Mouse (Mus musculus) hindbrain, embryonic 15.5 days (tissue): ENCODE data around the gene Naa16. TPM values are rescaled to one million over a fixed set of nuclear protein-coding genes. Genes with fewer than 3 reads are reported as not detected.

Source experiments
- ATAC-seq: fragments of 200-750 bp; cut with Nextera tagmentation; 2 replicates; pipeline ENCODE4 v1.8.0; 2017; ENCODE audit warnings: low read depth, moderate number of reproducible peaks, moderate TSS enrichment; ENCODE audit not compliant: low FRiP score
- H3K27ac ChIP-seq: fragments of 300-500 bp; sonication (generic); replicated peaks from 2 replicates; pipeline ENCODE4 v1.5.1; 2015; ENCODE audit warnings: mild to moderate bottlenecking, inconsistent platforms
- H3K27me3 ChIP-seq: fragments of 300-500 bp; sonication (generic); 2 replicates; pipeline ENCODE4 v1.6.1; 2015; ENCODE audit warnings: control low read depth, inconsistent platforms
- H3K36me3 ChIP-seq: fragments of 300-500 bp; sonication (generic); 2 replicates; pipeline ENCODE4 v1.6.1; 2015; ENCODE audit warnings: control low read depth, inconsistent platforms
- H3K4me1 ChIP-seq: fragments of 300-500 bp; sonication (generic); replicated peaks from 2 replicates; pipeline ENCODE4 v1.6.1; 2015; ENCODE audit warnings: control low read depth, inconsistent platforms
- H3K4me2 ChIP-seq: fragments of 300-500 bp; sonication (generic); 2 replicates; pipeline ENCODE4 v1.6.1; 2015; ENCODE audit warnings: moderate library complexity, mild to moderate bottlenecking, inconsistent platforms
- H3K4me3 ChIP-seq: fragments of 300-500 bp; sonication (generic); 2 replicates; pipeline ENCODE4 v1.5.1; 2015; ENCODE audit warnings: mild to moderate bottlenecking, inconsistent platforms
- H3K9ac ChIP-seq: fragments of 300-500 bp; sonication (generic); 2 replicates; pipeline ENCODE4 v1.6.1; 2015; ENCODE audit warnings: inconsistent platforms
- H3K9me3 ChIP-seq: fragments of 300-500 bp; sonication (generic); 2 replicates; pipeline ENCODE4 v1.6.1; 2016; ENCODE audit warnings: control low read depth, inconsistent platforms
- WGBS: fragments of 180-500 bp; shearing (Covaris S2); methylation state at CpG from one replicate; pipeline ENCODE4 v1.1.7; 2015; 5-methylcytosine and 5-hydroxymethylcytosine counted together
- polyA plus RNA-seq: library from polyadenylated mRNA; unstranded; fragments of >200 nt; fragmentation: Nextera tagmentation; extraction: Ambion mirVana; gene quantifications from 2 replicates; pipeline ENCODE4 v1.2.1, GENCODE M21; 2015

The Naa16 gene
- polyA plus RNA-seq, 1 experiment from 2014 or later: 21.4 TPM

- H3K27ac ChIP-seq: no peak overlapping the region
- H3K4me3 ChIP-seq: no peak overlapping the region
- ATAC-seq: no peak
- H3K9ac ChIP-seq: no peak overlapping the region
- peaks cover 10% of the 10 kb centered on the region for H3K4me1 ChIP-seq
- no peaks in the 10 kb centered on the region for H3K9me3 ChIP-seq
- no peaks in the 10 kb centered on the region for H3K36me3 ChIP-seq
- H3K4me2 ChIP-seq: no peak overlapping the region
- H3K27me3 ChIP-seq: no peaks in the 10 kb centered on the region
These were observed 4.0 kb upstream of the Naa16 start for GRCm38 (mm10) chr14:79394564-79394963.

GRCm38 (mm10) chr14:79393289-79393688 is 2.7 kb upstream of the Naa16 start:
- WGBS: 74% methylated on average over 1 of the region's 1 CpGs
- no peaks in the 10 kb centered on the region for H3K9me3 ChIP-seq
- no peak for ATAC-seq
- H3K4me2 ChIP-seq: no peak overlapping the region
- no peak overlapping the region for H3K27ac ChIP-seq
- no peaks in the 10 kb centered on the region for H3K36me3 ChIP-seq
- no peaks in the 10 kb centered on the region for H3K27me3 ChIP-seq
- H3K9ac ChIP-seq: no peak overlapping the region
- no peak overlapping the region for H3K4me3 ChIP-seq
- H3K4me1 ChIP-seq: peaks cover 17% of the 10 kb centered on the region

- ATAC-seq: peak; percentile 1; the same call in 1 of the 2 replicates
- 2% methylated on average over 16 of the region's 16 CpGs for WGBS
- H3K4me1 ChIP-seq: peaks cover 14% of the 10 kb centered on the region
These were observed 927 bp downstream of the Naa16 start for GRCm38 (mm10) chr14:79389438-79390264.

GRCm38 (mm10) chr14:79388304-79388703 is 2.3 kb downstream of the Naa16 start:
- peaks cover 14% of the 10 kb centered on the region for H3K4me1 ChIP-seq

More at GRCm38 (mm10) chr14:79389438-79390264, 927 bp downstream of the Naa16 start:
- H3K9ac ChIP-seq: peak overlapping the region; percentile 74
- peak overlapping the region; percentile 80 for H3K4me3 ChIP-seq
- H3K27ac ChIP-seq: peak overlapping the region; percentile 94
- no peaks in the 10 kb centered on the region for H3K36me3 ChIP-seq
- no peaks in the 10 kb centered on the region for H3K9me3 ChIP-seq
- H3K27me3 ChIP-seq: no peaks in the 10 kb centered on the region
- H3K4me2 ChIP-seq: peak overlapping the region; percentile 84

GRCm38 (mm10) chr14:79383120-79383519 is 7.5 kb downstream of the Naa16 start:
- H3K4me3 ChIP-seq: no peak overlapping the region
- H3K36me3 ChIP-seq: 0 out of 2 replicates have a peak, but pooled peaks cover 9% of the 10 kb centered on the region
- H3K9me3 ChIP-seq: no peaks in the 10 kb centered on the region
- H3K9ac ChIP-seq: no peak overlapping the region
- H3K27me3 ChIP-seq: no peaks in the 10 kb centered on the region
- 91% methylated on average over 7 of the region's 7 CpGs for WGBS
- no peaks in the 10 kb centered on the region for H3K4me1 ChIP-seq
- no peak overlapping the region for H3K27ac ChIP-seq
- no peak overlapping the region for H3K4me2 ChIP-seq
- ATAC-seq: no peak

More at GRCm38 (mm10) chr14:79388304-79388703, 2.3 kb downstream of the Naa16 start:
- ATAC-seq: no peak
- no peak overlapping the region for H3K27ac ChIP-seq
- H3K36me3 ChIP-seq: 0 out of 2 replicates have a peak, but pooled peaks cover under 1% of the 10 kb centered on the region
- 96% methylated on average over 3 of the region's 3 CpGs for WGBS
- H3K9me3 ChIP-seq: no peaks in the 10 kb centered on the region
- H3K9ac ChIP-seq: no peak overlapping the region
- H3K27me3 ChIP-seq: no peaks in the 10 kb centered on the region
- no peak overlapping the region for H3K4me2 ChIP-seq
- H3K4me3 ChIP-seq: no peak overlapping the region

- Histone ChIP-seq H3K9me3 (no peaks in the 10 kb centered on the region), H3K4me2 (no peak overlapping the region), H3K36me3 (peaks cover 9% of the 10 kb centered on the region; the same call in 1 of the 2 replicates), H3K4me3 (no peak overlapping the region), H3K9ac (no peak overlapping the region), H3K27me3 (no peaks in the 10 kb centered on the region), H3K4me1 (no peaks in the 10 kb centered on the region), H3K27ac (no peak overlapping the region)
- no peak for ATAC-seq
These were observed 13.5 kb downstream of the Naa16 start for GRCm38 (mm10) chr14:79377041-79377440.

- H3K9ac ChIP-seq: no peak overlapping the region
- H3K27ac ChIP-seq: no peak overlapping the region
- no peak overlapping the region for H3K4me2 ChIP-seq
- peaks cover 19% of the 10 kb centered on the region for H3K36me3 ChIP-seq
- no peaks in the 10 kb centered on the region for H3K9me3 ChIP-seq
- H3K27me3 ChIP-seq: no peaks in the 10 kb centered on the region
- no peak for ATAC-seq
- H3K4me1 ChIP-seq: no peaks in the 10 kb centered on the region
- 97% methylated on average over 2 of the region's 2 CpGs for WGBS
- H3K4me3 ChIP-seq: no peak overlapping the region
These were observed 32.5 kb downstream of the Naa16 start for GRCm38 (mm10) chr14:79358055-79358454.

- no peak overlapping the region for H3K27ac ChIP-seq
- 92% methylated on average over 3 of the region's 3 CpGs for WGBS
- ATAC-seq: no peak
These were observed 44.2 kb downstream of the Naa16 start for GRCm38 (mm10) chr14:79346384-79346783.

GRCm38 (mm10) chr14:79335613-79336012 is 55.0 kb downstream of the Naa16 start:
- Histone ChIP-seq H3K27ac (no peak overlapping the region), H3K4me3 (no peak overlapping the region), H3K9ac (no peak overlapping the region), H3K27me3 (no peaks in the 10 kb centered on the region), H3K4me2 (no peak overlapping the region), H3K4me1 (peaks cover 5% of the 10 kb centered on the region; the same call in 1 of the 2 replicates), H3K9me3 (no peaks in the 10 kb centered on the region), H3K36me3 (peaks cover 35% of the 10 kb centered on the region)
- ATAC-seq: no peak
- 90% methylated on average over 3 of the region's 3 CpGs for WGBS

More at GRCm38 (mm10) chr14:79346384-79346783, 44.2 kb downstream of the Naa16 start:
- H3K27me3 ChIP-seq: no peaks in the 10 kb centered on the region
- H3K4me2 ChIP-seq: no peak overlapping the region
- H3K9me3 ChIP-seq: no peaks in the 10 kb centered on the region
- H3K36me3 ChIP-seq: peaks cover 26% of the 10 kb centered on the region
- H3K4me1 ChIP-seq: no peaks in the 10 kb centered on the region
- no peak overlapping the region for H3K9ac ChIP-seq
- H3K4me3 ChIP-seq: no peak overlapping the region

- H3K9me3 ChIP-seq: no peaks in the 10 kb centered on the region
- peaks cover 15% of the 10 kb centered on the region; the same call in 1 of the 2 replicates for H3K36me3 ChIP-seq
- H3K9ac ChIP-seq: no peak overlapping the region
- H3K4me1 ChIP-seq: peaks cover 5% of the 10 kb centered on the region; the same call in 1 of the 2 replicates
- ATAC-seq: peak; percentile 34; the same call in 1 of the 2 replicates
- WGBS: 78% methylated on average over 7 of the region's 7 CpGs
- H3K27me3 ChIP-seq: no peaks in the 10 kb centered on the region
- no peak overlapping the region for H3K4me2 ChIP-seq
- 0 out of 2 replicates have a peak overlapping the region, but pooled peaks have one; percentile 26 for H3K27ac ChIP-seq
- H3K4me3 ChIP-seq: no peak overlapping the region
These were observed 58.6 kb downstream of the Naa16 start for GRCm38 (mm10) chr14:79331936-79332335.

GRCm38 (mm10) chr14:79330944-79331561 is 59.5 kb downstream of the Naa16 start:
- Histone ChIP-seq H3K36me3 (peaks cover 7% of the 10 kb centered on the region; the same call in 1 of the 2 replicates), H3K9ac (0 out of 2 replicates have a peak overlapping the region, but pooled peaks have one; percentile 15), H3K27me3 (no peaks in the 10 kb centered on the region), H3K4me1 (peaks cover 5% of the 10 kb centered on the region; the same call in 1 of the 2 replicates), H3K9me3 (no peaks in the 10 kb centered on the region), H3K27ac (no peak overlapping the region), H3K4me2 (peak overlapping the region; percentile 46), H3K4me3 (peak overlapping the region; percentile 18)
- peak; percentile 37; the same call in 1 of the 2 replicates for ATAC-seq
- 49% methylated on average over 16 of the region's 16 CpGs for WGBS

- no peaks in the 10 kb centered on the region for H3K27me3 ChIP-seq
- H3K9ac ChIP-seq: no peak overlapping the region
- H3K4me1 ChIP-seq: peaks cover 8% of the 10 kb centered on the region; the same call in 1 of the 2 replicates
- H3K4me3 ChIP-seq: no peak overlapping the region
- H3K27ac ChIP-seq: no peak overlapping the region
- H3K4me2 ChIP-seq: no peak overlapping the region
- no peaks in the 10 kb centered on the region for H3K36me3 ChIP-seq
- H3K9me3 ChIP-seq: no peaks in the 10 kb centered on the region
- ATAC-seq: no peak
- 26% methylated on average over 5 of the region's 5 CpGs for WGBS
These were observed 63.5 kb downstream of the Naa16 start for GRCm38 (mm10) chr14:79327033-79327432.
